Mouse (Mus musculus) CH12.LX (cell line): Measurements from ENCODE around the gene Pde4b. TPM values are rescaled to one million over a fixed set of nuclear protein-coding genes. Genes with fewer than 3 reads are reported as not detected.

Experiments
- DNase-seq: peaks from one replicate; pipeline ENCODE4 v3.0.0-alpha.2; 2013; ENCODE audit errors: extremely low read depth
- H3K27ac ChIP-seq: 2 replicates; pipeline ENCODE4 v1.5.1; 2012; ENCODE audit warnings: low read depth, mild to moderate bottlenecking, control low read depth, moderate library complexity; ENCODE audit not compliant: insufficient read depth
- H3K27me3 ChIP-seq: replicated peaks from 2 replicates; pipeline ENCODE3; 2012; ENCODE audit warnings: inconsistent platforms
- H3K36me3 ChIP-seq, 2 experiments: replicated peaks in 1 of 2; 2 replicates each; pipeline versions ENCODE3 to v1.6.1; 2012; ENCODE audit warnings: inconsistent platforms in 1 of 2, low read length in 1 of 2, mild to moderate bottlenecking in 1 of 2, mixed read lengths in 1 of 2, moderate library complexity in 1 of 2; ENCODE audit not compliant: control insufficient read depth in 1 of 2, insufficient read depth in 1 of 2
- H3K4me1 ChIP-seq, 2 experiments: 2 replicates each; pipeline ENCODE4 v1.6.1; 2012; ENCODE audit warnings: inconsistent platforms in 1 of 2, moderate library complexity in 1 of 2; ENCODE audit not compliant: insufficient read depth in 2 of 2, control insufficient read depth in 1 of 2
- H3K4me2 ChIP-seq: 2 replicates; pipeline ENCODE4 v1.6.1; 2012; ENCODE audit warnings: low read depth, mild to moderate bottlenecking, control low read depth; ENCODE audit not compliant: poor library complexity, insufficient read depth, severe bottlenecking
- H3K4me3 ChIP-seq, 3 experiments: fragments of 150-350 bp in 1 of 3; sonication (generic) in 1 of 3; replicated peaks in 1 of 3; 2 replicates each; pipeline versions ENCODE3 to v1.5.1; 2011 to 2012; ENCODE audit warnings: low read depth in 2 of 3, low read length in 2 of 3, mild to moderate bottlenecking in 2 of 3, moderate library complexity in 2 of 3, control low read depth in 1 of 3, improper control_type of control experiment in 1 of 3, inconsistent platforms in 1 of 3, mixed read lengths in 1 of 3; ENCODE audit not compliant: poor library complexity in 1 of 3
- H3K79me2 ChIP-seq: replicated peaks from 2 replicates; pipeline ENCODE4 v1.6.1; 2012; ENCODE audit warnings: mild to moderate bottlenecking, moderate library complexity; ENCODE audit not compliant: control insufficient read depth, poor library complexity, insufficient read depth, severe bottlenecking; ENCODE audit errors: extremely low read depth
- H3K9ac ChIP-seq: 2 replicates; pipeline ENCODE4 v1.6.1; 2012; ENCODE audit warnings: low read depth, mild to moderate bottlenecking, control low read depth, moderate library complexity; ENCODE audit not compliant: insufficient read depth
- H3K9me3 ChIP-seq: replicated peaks from 2 replicates; pipeline ENCODE3; 2012; ENCODE audit warnings: low read length, inconsistent platforms, mixed read lengths
- CHD1 ChIP-seq: IDR thresholded peaks from 2 replicates; pipeline ENCODE4 v1.6.1; 2012; ENCODE audit warnings: low read depth, low read length, improper control_type of control experiment, inconsistent platforms
- CTCF ChIP-seq, 2 experiments: IDR thresholded peaks in 1 of 2; conservative IDR thresholded peaks in 1 of 2; 2 replicates each; pipeline ENCODE4 v1.5.1; 2011 to 2012; ENCODE audit warnings: low read depth in 2 of 2, low read length in 2 of 2, improper control_type of control experiment in 1 of 2, inconsistent platforms in 1 of 2, mild to moderate bottlenecking in 1 of 2, moderate library complexity in 1 of 2
- EP300 ChIP-seq: IDR thresholded peaks from 2 replicates; pipeline ENCODE4 v1.6.1; 2011; ENCODE audit warnings: low read length, improper control_type of control experiment
- JUND ChIP-seq: conservative IDR thresholded peaks from 2 replicates; pipeline ENCODE4 v1.6.1; 2011; ENCODE audit warnings: low read depth, low read length, improper control_type of control experiment
- MYC ChIP-seq: IDR thresholded peaks from 2 replicates; pipeline ENCODE4 v1.6.1; 2011; ENCODE audit warnings: low read depth, mild to moderate bottlenecking, improper control_type of control experiment, low read length
- SIN3A ChIP-seq: IDR thresholded peaks from 2 replicates; pipeline ENCODE4 v1.6.1; 2012; ENCODE audit warnings: low read length, improper control_type of control experiment, inconsistent platforms
- TBP ChIP-seq: conservative IDR thresholded peaks from 2 replicates; pipeline ENCODE4 v1.6.1; 2011; ENCODE audit warnings: low read depth, low read length, improper control_type of control experiment
- ZKSCAN1 ChIP-seq: IDR thresholded peaks from 2 replicates; pipeline ENCODE4 v1.6.1; 2012; ENCODE audit warnings: low read depth, inconsistent platforms, low read length, improper control_type of control experiment, borderline replicate concordance
- ZMIZ1 ChIP-seq: IDR thresholded peaks from 2 replicates; pipeline ENCODE4 v1.6.1; 2012; ENCODE audit warnings: low read depth, mild to moderate bottlenecking, inconsistent platforms, low read length, improper control_type of control experiment
- dilution Hi-C: fragments of 300-500 bp; cut with MboI; formaldehyde crosslinking; loops from 2 replicates; pipeline ENCODE4 v1.14.3; 2020; ENCODE audit warnings: low sequenced_read_pairs; ENCODE audit not compliant: extremely low pct_unique_long_range_greater_than_20kb, extremely low pct_ligation_motif_present
- in situ Hi-C: fragments of 300-500 bp; cut with MboI; formaldehyde crosslinking; loops from 3 replicates; pipeline ENCODE4 v1.14.3; 2019; ENCODE audit warnings: low sequenced_read_pairs, low pct_ligation_motif_present, low pct_unique_long_range_greater_than_20kb, mixed read lengths
- polyA plus RNA-seq: library from polyadenylated mRNA; unstranded; fragments of >175 nt; gene quantifications from 2 replicates; pipeline ENCODE4 v1.2.1, GENCODE M21; 2012; ENCODE audit warnings: low read depth; ENCODE audit not compliant: insufficient read length
- total RNA-seq, 2 experiments: library from RNA; depleted of rRNA; stranded (reverse); fragments of 300-350 nt in 1 of 2; fragments of >200 nt in 1 of 2; gene quantifications; 2 replicates each; pipeline ENCODE4 v1.2.3; 2012 to 2014

The Pde4b gene
- total and polyA plus RNA-seq, 3 experiments: 9.6 to 24.2 (median 21.8) TPM

GRCm38 (mm10) chr4:102564286-102564685 lies 476.9 kb downstream of the Pde4b start:
- Histone ChIP-seq H3K27ac (no peak overlapping the region), H3K36me3 (no peaks in the 10 kb centered on the region), H3K27me3 (no peaks in the 10 kb centered on the region), H3K9me3 (no peaks in the 10 kb centered on the region), H3K4me3 (no peak overlapping the region), H3K9ac (no peak overlapping the region), H3K4me2 (no peak overlapping the region), H3K4me1 (peaks cover 6 to 47% of the 10 kb centered on the region in 2 experiments; a peak in 3 of 4 replicates), H3K79me2 (no peaks in the 10 kb centered on the region)
- DNase-seq: no peak
- dilution Hi-C loops: no loop called here
- TF ChIP-seq TBP (no peak), MYC (no peak), ZKSCAN1 (peak; percentile 42)
- in situ Hi-C loops: no loop called here

- dilution Hi-C loops: no loop called here
These were observed 479.1 kb downstream of the Pde4b start for GRCm38 (mm10) chr4:102566421-102566820.

GRCm38 (mm10) chr4:102567111-102567510 lies 479.8 kb downstream of the Pde4b start:
- Histone ChIP-seq H3K4me2 (no peak overlapping the region), H3K36me3 (no peaks in the 10 kb centered on the region), H3K79me2 (peaks cover 14% of the 10 kb centered on the region; the same call in 1 of the 2 replicates), H3K27me3 (no peaks in the 10 kb centered on the region), H3K27ac (no peak overlapping the region), H3K4me3 (no peak overlapping the region), H3K9ac (no peak overlapping the region), H3K9me3 (no peaks in the 10 kb centered on the region), H3K4me1 (peaks cover 6 to 52% of the 10 kb centered on the region in 2 experiments; a peak in 3 of 4 replicates)
- TF ChIP-seq SIN3A: no peak
- TF ChIP-seq CHD1: no peak
- TF ChIP-seq EP300: no peak
- no peak for TF ChIP-seq CTCF (conservative IDR thresholded peaks at IDR 0.05 in 1 of 2, IDR thresholded peaks at IDR 0.05 in 1 of 2; ENCODE audit: low read depth in 2 of 2, low read length in 2 of 2)
- TF ChIP-seq JUND: no peak
- no peak for TF ChIP-seq ZMIZ1
- in situ Hi-C loops (no loop called here), dilution Hi-C loops (no loop called here)
- no peak for DNase-seq

More at GRCm38 (mm10) chr4:102566421-102566820, 479.1 kb downstream of the Pde4b start:
- in situ Hi-C loops: no loop called here
- peaks cover 8% of the 10 kb centered on the region; the same call in 1 of the 2 replicates for H3K79me2 ChIP-seq
- H3K27me3 ChIP-seq: no peaks in the 10 kb centered on the region
- no peak for TF ChIP-seq SIN3A
- H3K36me3 ChIP-seq: no peaks in the 10 kb centered on the region
- H3K4me2 ChIP-seq: no peak overlapping the region
- no peak overlapping the region for H3K27ac ChIP-seq
- H3K9me3 ChIP-seq: no peaks in the 10 kb centered on the region
- H3K4me1 ChIP-seq: peaks cover 6 to 52% of the 10 kb centered on the region in 2 experiments; a peak in 3 of 4 replicates
- DNase-seq: no peak
- no peak overlapping the region for H3K9ac ChIP-seq
- no peak overlapping the region for H3K4me3 ChIP-seq
